Mouse (Mus musculus): Measurements from ENCODE around the gene Apol9a.

DNA sequence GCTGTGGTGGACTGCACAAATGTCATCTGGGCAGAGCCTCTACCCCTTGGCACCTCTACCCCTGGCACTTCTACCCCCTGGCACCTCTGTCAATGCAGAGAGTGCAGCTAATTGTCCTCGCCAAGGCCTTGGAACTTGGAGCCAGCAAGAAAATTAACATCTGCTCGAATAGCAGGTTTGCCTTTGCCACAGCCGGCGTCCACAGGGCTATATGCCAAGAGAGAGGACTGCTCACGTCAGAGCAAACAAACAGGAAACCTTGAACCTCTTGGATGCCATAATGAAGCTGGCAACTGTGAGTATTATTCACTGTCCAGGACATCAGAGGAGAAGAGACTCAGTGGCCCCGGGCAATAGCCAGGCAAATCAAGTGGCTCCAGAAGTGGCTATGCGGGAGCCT is 34.0 kb downstream of the Apol9a start:
- no peak for TF ChIP-seq CTCF (IDR thresholded peaks at IDR 0.05; ENCODE audit: low read depth, low read length)
- TF ChIP-seq POLR2A (IDR thresholded peaks at IDR 0.05; ENCODE audit: extremely low read depth, insufficient read depth, low read length) = no peak

All from liver, adult 2 months (tissue).